Mouse (Mus musculus): ENCODE results near the gene Clcn1. TPM values are rescaled to one million over a fixed set of nuclear protein-coding genes. Genes with fewer than 3 reads are reported as not detected.
A peak's percentile ranks its signal among the peaks of the same experiment; 100 is the strongest.

The Clcn1 gene
- polyA plus RNA-seq, 1 experiment from 2014 or later, result not detected

GRCm38 (mm10) chr6:42351776-42352485 is 65.4 kb downstream of the Clcn1 start:
- Histone ChIP-seq H3K4me1 (ENCODE audit: insufficient read depth, low read depth, low read length) (peaks cover 31% of the 10 kb centered on the region), H3K36me3 (ENCODE audit: insufficient read depth, low read length) (peaks cover 19% of the 10 kb centered on the region; the same call in 1 of the 2 replicates), H3K4me3 (ENCODE audit: low read depth, low read length) (peak overlapping the region; percentile 99), H3K9ac (replicated peaks; ENCODE audit: low read depth) (0 out of 2 replicates have a peak overlapping the region, but pooled peaks have one; percentile 16), H3K9me3 (ENCODE audit: low read length) (no peaks in the 10 kb centered on the region), H3K27me3 (replicated peaks; ENCODE audit: insufficient read depth, low read length) (no peaks in the 10 kb centered on the region), H3K4me2 (replicated peaks; ENCODE audit: low read depth, low read length) (peak overlapping the region; percentile 84), H3K27ac (ENCODE audit: low read length) (peak overlapping the region; percentile 98; the same call in 1 of the 2 replicates)
- 53% methylated on average over 7 of the region's 7 CpGs for WGBS
- TF ChIP-seq EP300 (IDR thresholded peaks at IDR 0.05) (no peak), CTCF (IDR thresholded peaks at IDR 0.05) (no peak)
- ATAC-seq (no peak), DNase-seq (ENCODE audit: low spot score) (no peak)

DNA sequence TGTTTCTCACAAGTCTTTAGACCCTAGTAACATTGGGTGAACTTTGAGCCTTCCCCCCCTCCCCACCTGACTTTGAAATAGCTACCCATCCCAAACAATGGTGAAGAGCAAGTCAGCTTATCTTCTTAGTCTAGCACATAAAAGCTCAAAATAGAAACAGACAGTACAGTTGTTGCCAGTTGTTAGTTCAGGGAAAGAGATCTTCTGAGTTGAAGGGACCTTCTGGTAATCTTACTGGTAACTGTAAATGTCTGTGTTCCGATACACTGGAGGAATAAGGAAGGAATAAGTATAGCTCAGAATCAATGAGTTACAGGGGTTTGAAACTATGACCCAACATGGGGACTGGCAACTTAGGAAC is 66.0 kb downstream of the Clcn1 start:
- Histone ChIP-seq H3K27ac (ENCODE audit: low read length) (peak overlapping the region; percentile 98; the same call in 1 of the 2 replicates), H3K4me1 (ENCODE audit: insufficient read depth, low read depth, low read length) (peaks cover 31% of the 10 kb centered on the region), H3K4me2 (replicated peaks; ENCODE audit: low read depth, low read length) (peak overlapping the region; percentile 84), H3K9me3 (ENCODE audit: low read length) (no peaks in the 10 kb centered on the region), H3K36me3 (ENCODE audit: insufficient read depth, low read length) (peaks cover 25% of the 10 kb centered on the region), H3K4me3 (ENCODE audit: low read depth, low read length) (peak overlapping the region; percentile 99), H3K9ac (replicated peaks; ENCODE audit: low read depth) (no peak overlapping the region), H3K27me3 (replicated peaks; ENCODE audit: insufficient read depth, low read length) (no peaks in the 10 kb centered on the region)
- 89% methylated on average over 1 of the region's 1 CpGs for WGBS
- ATAC-seq, result no peak
- no peak for DNase-seq (ENCODE audit: low spot score)
- TF ChIP-seq EP300 (IDR thresholded peaks at IDR 0.05), result no peak

GRCm38 (mm10) chr6:42353180-42353579 is 66.7 kb downstream of the Clcn1 start:
- no peak overlapping the region for H3K9ac ChIP-seq (replicated peaks; ENCODE audit: low read depth)
- no peak for ATAC-seq

DNA sequence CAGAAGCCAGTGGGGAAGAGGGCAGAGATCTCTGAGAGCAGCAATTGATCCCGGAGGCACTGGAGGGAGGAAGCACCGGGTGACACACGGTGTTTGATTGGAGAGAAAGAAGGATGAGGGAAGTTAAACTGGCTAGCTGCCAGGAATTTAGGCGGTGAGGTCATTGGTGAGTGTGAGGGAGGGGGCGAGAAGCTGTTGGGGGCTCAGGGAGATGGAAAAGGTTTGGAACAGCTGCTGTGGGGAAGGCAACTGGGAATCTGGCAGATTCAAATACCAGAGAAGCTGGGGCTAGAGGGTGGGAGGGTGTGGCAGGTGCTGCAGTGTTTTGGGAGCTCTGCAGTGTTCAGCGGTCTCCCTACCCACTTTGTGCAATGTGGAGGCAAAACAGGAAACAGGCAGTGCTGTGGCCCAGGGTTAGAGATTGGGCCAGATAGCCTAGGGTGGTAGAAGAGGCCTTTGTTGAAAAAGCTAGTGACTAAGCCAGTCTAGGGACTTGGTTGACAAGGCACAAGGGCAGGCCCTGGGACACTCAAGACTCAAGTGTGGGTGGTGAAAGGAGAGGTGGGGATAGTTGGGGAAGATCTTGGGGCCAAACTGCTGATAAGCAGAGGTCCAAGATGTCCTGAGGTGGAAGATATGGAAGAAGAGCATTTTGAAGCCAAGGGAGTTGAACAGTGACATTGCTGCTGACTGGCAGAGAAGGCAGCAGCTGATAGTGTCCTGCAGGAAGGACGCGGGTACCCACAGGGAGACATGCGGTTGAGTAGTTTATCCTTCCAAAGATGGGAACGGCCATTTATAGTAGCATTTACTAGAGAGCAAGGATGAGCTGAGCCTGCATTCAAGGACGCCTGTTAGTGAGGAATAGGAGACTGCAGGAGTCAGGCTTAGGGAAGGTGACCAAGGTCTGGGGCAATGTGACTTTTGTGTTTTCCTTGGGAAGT is 67.9 kb downstream of the Clcn1 start:
- Histone ChIP-seq H3K4me1 (ENCODE audit: insufficient read depth, low read depth, low read length) (peaks cover 31% of the 10 kb centered on the region), H3K27ac (ENCODE audit: low read length) (0 out of 2 replicates have a peak overlapping the region, but pooled peaks have one; percentile 58), H3K36me3 (ENCODE audit: insufficient read depth, low read length) (peaks cover 40% of the 10 kb centered on the region), H3K9me3 (ENCODE audit: low read length) (no peaks in the 10 kb centered on the region), H3K4me2 (replicated peaks; ENCODE audit: low read depth, low read length) (peak overlapping the region; percentile 84), H3K9ac (replicated peaks; ENCODE audit: low read depth) (no peak overlapping the region; the same call in 1 of the 2 replicates), H3K27me3 (replicated peaks; ENCODE audit: insufficient read depth, low read length) (no peaks in the 10 kb centered on the region), H3K4me3 (ENCODE audit: low read depth, low read length) (peak overlapping the region; percentile 99)
- ATAC-seq, result no peak
- 0 out of 2 replicates have a peak, but pooled peaks have one; percentile 37 for TF ChIP-seq EP300 (IDR thresholded peaks at IDR 0.05)
- no peak for TF ChIP-seq CTCF (IDR thresholded peaks at IDR 0.05)
- 37% methylated on average over 11 of the region's 11 CpGs for WGBS
- peak; percentile 69 for DNase-seq (ENCODE audit: low spot score)

More at GRCm38 (mm10) chr6:42353180-42353579, 66.7 kb downstream of the Clcn1 start:
- H3K27ac ChIP-seq (ENCODE audit: low read length), result peak overlapping the region; percentile 58
- peaks cover 31% of the 10 kb centered on the region for H3K4me1 ChIP-seq (ENCODE audit: insufficient read depth, low read depth, low read length)
- H3K4me2 ChIP-seq (replicated peaks; ENCODE audit: low read depth, low read length), result peak overlapping the region; percentile 84
- no peaks in the 10 kb centered on the region for H3K9me3 ChIP-seq (ENCODE audit: low read length)
- peaks cover 32% of the 10 kb centered on the region for H3K36me3 ChIP-seq (ENCODE audit: insufficient read depth, low read length)
- no peaks in the 10 kb centered on the region for H3K27me3 ChIP-seq (replicated peaks; ENCODE audit: insufficient read depth, low read length)
- peak overlapping the region; percentile 99 for H3K4me3 ChIP-seq (ENCODE audit: low read depth, low read length)
- 32% methylated on average over 8 of the region's 8 CpGs for WGBS
- TF ChIP-seq CTCF (IDR thresholded peaks at IDR 0.05), result no peak
- no peak for TF ChIP-seq EP300 (IDR thresholded peaks at IDR 0.05)
- DNase-seq (ENCODE audit: low spot score), result peak; percentile 66

GRCm38 (mm10) chr6:42355366-42355765 is 68.9 kb downstream of the Clcn1 start:
- H3K4me1 ChIP-seq (ENCODE audit: insufficient read depth, low read depth, low read length), result peaks cover 31% of the 10 kb centered on the region
- H3K27me3 ChIP-seq (replicated peaks; ENCODE audit: insufficient read depth, low read length), result no peaks in the 10 kb centered on the region
- no peaks in the 10 kb centered on the region for H3K9me3 ChIP-seq (ENCODE audit: low read length)
- peak overlapping the region; percentile 84 for H3K4me2 ChIP-seq (replicated peaks; ENCODE audit: low read depth, low read length)
- TF ChIP-seq CTCF (IDR thresholded peaks at IDR 0.05) (no peak), EP300 (IDR thresholded peaks at IDR 0.05) (no peak)
- H3K27ac ChIP-seq (ENCODE audit: low read length), result no peak overlapping the region
- ATAC-seq (no peak), DNase-seq (ENCODE audit: low spot score) (no peak)
- peaks cover 46% of the 10 kb centered on the region for H3K36me3 ChIP-seq (ENCODE audit: insufficient read depth, low read length)
- H3K4me3 ChIP-seq (ENCODE audit: low read depth, low read length), result no peak overlapping the region
- no peak overlapping the region for H3K9ac ChIP-seq (replicated peaks; ENCODE audit: low read depth)
- 89% methylated on average over 6 of the region's 6 CpGs for WGBS
